11 mouse cellular contexts compared by ENCODE assay signal in genomic region chr12:85348338-85348737, GRCm38 (mm10). TPM values are rescaled to one million over a fixed set of nuclear protein-coding genes. Genes with fewer than 3 reads are reported as not detected.
A peak's percentile ranks its signal among the peaks of the same experiment; 100 is the strongest.
DNase-seq lines count a peak whose midpoint lies in the region; ATAC-seq and TF ChIP-seq lines count a peak whose summit lies in the region.
"Had no signal": no experiment of that assay in that cellular context is flagged by ENCODE, and none has a peak within 500 bp of the region (broad histone marks: within the 10 kb centered on the region; RNA-seq: fewer than 3 reads in every experiment).

No protein-coding gene starts in this region.

- no peak overlapping the region for H3K9ac ChIP-seq in kidney, embryonic 14.5 days (ENCODE audit: low read depth, low read length)
- no peak overlapping the region for H3K9ac ChIP-seq in lung, postnatal 0 days (replicated peaks; ENCODE audit: low read depth)

- 82% methylated on average over 6 of the region's 6 CpGs for WGBS in kidney, embryonic 14.5 days
- WGBS in lung, postnatal 0 days: 56% methylated on average over 6 of the region's 6 CpGs

- no peaks in the 10 kb centered on the region for H3K9me3 ChIP-seq in kidney, embryonic 14.5 days (ENCODE audit: control insufficient read depth, low read length)
- H3K9me3 ChIP-seq in lung, postnatal 0 days (ENCODE audit: low read length): no peaks in the 10 kb centered on the region
- H3K9me3 ChIP-seq: neural tube, embryonic 15.5 days had no signal

- CTCF ChIA-PET in Patski (lab: Charles Lee): interaction anchor here (1.4 to 6.1 kb wide), 2 partner anchors 107 to 141 kb away, joined by 4 to 84 read pairs; no protein-coding TSS in a partner anchor

- no peak for ATAC-seq in kidney, embryonic 14.5 days (ENCODE audit: low FRiP score, low TSS enrichment)
- ATAC-seq in Patski: peak; percentile 49
- peak; percentile 87 for ATAC-seq in granulocyte monocyte progenitor cell, adult 5-6 weeks (replicated peaks; ENCODE audit: poor library complexity, severe bottlenecking)
- ATAC-seq in lung, postnatal 0 days: peak; percentile 57
- ATAC-seq in inflammation-experienced regulatory T-cells, adult 6 months: no peak

- POLR2A ChIA-PET in Patski (lab: Charles Lee): no interaction called here

- peak; percentile 65 for TF ChIP-seq EP300 in lung, postnatal 0 days (IDR thresholded peaks at IDR 0.05)

- no peak overlapping the region for H3K27ac ChIP-seq in kidney, embryonic 14.5 days (ENCODE audit: low read depth, low read length)
- H3K27ac ChIP-seq in lung, postnatal 0 days (ENCODE audit: low read length): peak overlapping the region; percentile 60
- H3K27ac ChIP-seq: neural tube, embryonic 15.5 days had no signal

- no peaks in the 10 kb centered on the region for H3K27me3 ChIP-seq in kidney, embryonic 14.5 days (ENCODE audit: control insufficient read depth, insufficient read depth, low read length)
- no peaks in the 10 kb centered on the region for H3K27me3 ChIP-seq in Patski
- H3K27me3 ChIP-seq in lung, postnatal 0 days (replicated peaks; ENCODE audit: insufficient read depth, low read length): no peaks in the 10 kb centered on the region
- H3K27me3 ChIP-seq: neural tube, embryonic 15.5 days had no signal

- peaks cover 53% of the 10 kb centered on the region; the same call in 1 of the 2 replicates for H3K36me3 ChIP-seq in kidney, embryonic 14.5 days (ENCODE audit: control insufficient read depth, insufficient read depth, low read length)
- H3K36me3 ChIP-seq in lung, postnatal 0 days (ENCODE audit: insufficient read depth, low read length): peaks cover 19% of the 10 kb centered on the region

- in situ Hi-C loops in Patski (cut with MboI; ENCODE audit: low pct_unique_long_range_greater_than_20kb): loop anchor here (25.0 kb wide), 1 partner anchor 739 kb away; the partner anchor contains the start of genes Ift43 and Tgfb3

- H3K4me1 ChIP-seq in kidney, embryonic 14.5 days (ENCODE audit: control insufficient read depth, insufficient read depth, low read length): no peaks in the 10 kb centered on the region
- H3K4me1 ChIP-seq in lung, postnatal 0 days (ENCODE audit: insufficient read depth, low read depth, low read length): peaks cover 8% of the 10 kb centered on the region; the same call in 1 of the 2 replicates
- H3K4me1 ChIP-seq: neural tube, embryonic 15.5 days had no signal

- no peak for TF ChIP-seq CTCF in Patski (IDR thresholded peaks at IDR 0.05)
- TF ChIP-seq CTCF in lung, postnatal 0 days (IDR thresholded peaks at IDR 0.05): no peak

- intact Hi-C loops in left cerebral cortex, postnatal 10 days (cut with DNase I): no loop called here

- peak; percentile 17 for DNase-seq in kidney, adult 11 months
- no peak for DNase-seq in Patski (ENCODE audit: low read depth, low spot score)
- peak; percentile 71 for DNase-seq in lung, postnatal 0 days (ENCODE audit: low spot score)
- DNase-seq in left cerebral cortex, postnatal 10 days (ENCODE audit: extremely low spot score in 1 of 2, low spot score in 2 of 2): no peak
- DNase-seq in urinary bladder, adult 18-20 months (ENCODE audit: low spot score in 2 of 2): no peak
- DNase-seq: cerebellum, adult 11 months had no signal

- H3K4me2 ChIP-seq in kidney, embryonic 14.5 days (replicated peaks; ENCODE audit: low read depth, low read length): no peak overlapping the region
- no peak overlapping the region for H3K4me2 ChIP-seq in lung, postnatal 0 days (replicated peaks; ENCODE audit: low read depth, low read length)
- H3K4me2 ChIP-seq: neural tube, embryonic 15.5 days had no signal

- H3K4me3 ChIP-seq in kidney, embryonic 14.5 days (ENCODE audit: low read length): no peak overlapping the region
- H3K4me3 ChIP-seq in lung, postnatal 0 days (ENCODE audit: low read depth, low read length): no peak overlapping the region
- H3K4me3 ChIP-seq: erythroblast, embryonic 14.5 days; neural tube, embryonic 15.5 days had no signal

RNA-seq across cellular contexts. Expression of gene Nek9, which starts 9.2 kb away (rescaled TPM):
- polyA plus RNA-seq in kidney, embryonic 14.5 days (2014; fragmentation: Nextera tagmentation; extraction: Ambion mirVana): 13.1 and 19.1 TPM in 2 replicates
- polyA plus RNA-seq in Patski (2021): 82.4 TPM
- 33.1 and 44.6 TPM in 2 replicates for total RNA-seq in granulocyte monocyte progenitor cell, adult 5-6 weeks (2014; fragmentation: Nextera tagmentation)
- total RNA-seq in granulocyte monocyte progenitor cell, adult 5-6 weeks (2017): 24.1 and 26.6 TPM in 2 replicates
- polyA plus RNA-seq in lung, postnatal 0 days (2015; fragmentation: Nextera tagmentation; extraction: Ambion mirVana): 11.1 and 11.5 TPM in 2 replicates
- polyA plus RNA-seq in inflammation-experienced regulatory T-cells, adult 6 months (2017; shearing (Covaris generic)): 10 to 100 TPM in 2 of 3 experiments, 1 to 10 TPM in 1; 9.7 to 13.6 (median 10.8) TPM
- total RNA-seq in left cerebral cortex, postnatal 10 days (2021): 10 to 100 TPM; 24.5 to 26.3 TPM

RNA-seq across cellular contexts. Expression of gene Tmed10, which starts 26.3 kb away (rescaled TPM):
- 314 and 356 TPM in 2 replicates for polyA plus RNA-seq in kidney, embryonic 14.5 days (2014; fragmentation: Nextera tagmentation; extraction: Ambion mirVana)
- 238 TPM for polyA plus RNA-seq in Patski (2021)
- 278 and 296 TPM in 2 replicates for total RNA-seq in granulocyte monocyte progenitor cell, adult 5-6 weeks (2014; fragmentation: Nextera tagmentation)
- 176 and 201 TPM in 2 replicates for total RNA-seq in granulocyte monocyte progenitor cell, adult 5-6 weeks (2017)
- polyA plus RNA-seq in lung, postnatal 0 days (2015; fragmentation: Nextera tagmentation; extraction: Ambion mirVana): 329 and 354 TPM in 2 replicates
- 100 to 1,000 TPM; 186 to 239 (median 213) TPM for polyA plus RNA-seq in inflammation-experienced regulatory T-cells, adult 6 months (2017; shearing (Covaris generic))
- 100 to 1,000 TPM; 151 to 158 TPM for total RNA-seq in left cerebral cortex, postnatal 10 days (2021)

RNA-seq across cellular contexts. Expression of gene Zc2hc1c, which starts 59.9 kb away (rescaled TPM):
- polyA plus RNA-seq in kidney, embryonic 14.5 days (2014; fragmentation: Nextera tagmentation; extraction: Ambion mirVana): 2.0 and 3.2 TPM in 2 replicates
- 3.9 TPM for polyA plus RNA-seq in Patski (2021)
- not detected in 2 replicates for total RNA-seq in granulocyte monocyte progenitor cell, adult 5-6 weeks (2014; fragmentation: Nextera tagmentation)
- total RNA-seq in granulocyte monocyte progenitor cell, adult 5-6 weeks (2017): not detected in 2 replicates
- 2.6 and 2.7 TPM in 2 replicates for polyA plus RNA-seq in lung, postnatal 0 days (2015; fragmentation: Nextera tagmentation; extraction: Ambion mirVana)
- polyA plus RNA-seq in inflammation-experienced regulatory T-cells, adult 6 months (2017; shearing (Covaris generic)): under 1 TPM; 0.21 to 0.54 (median 0.24) TPM
- total RNA-seq in left cerebral cortex, postnatal 10 days (2021): 1 to 10 TPM in 1 of 2 experiments, under 1 TPM in 1; 0.86 to 1.1 TPM

Comparison
In these comparisons a context has a peak if more than half of its experiments do, and no peak if none do; other contexts are left out.
1. DNase-seq: peak in kidney, adult 11 months (single experiment) and lung, postnatal 0 days (single experiment); none in Patski (single experiment), left cerebral cortex, postnatal 10 days (0 of 2) and urinary bladder, adult 18-20 months (0 of 2).
2. ATAC-seq: peak in Patski (single experiment), granulocyte monocyte progenitor cell, adult 5-6 weeks (single experiment) and lung, postnatal 0 days (single experiment); none in kidney, embryonic 14.5 days (single experiment) and inflammation-experienced regulatory T-cells, adult 6 months (single experiment).